8 mouse cellular contexts compared by ENCODE assay signal in the genomic region with DNA sequence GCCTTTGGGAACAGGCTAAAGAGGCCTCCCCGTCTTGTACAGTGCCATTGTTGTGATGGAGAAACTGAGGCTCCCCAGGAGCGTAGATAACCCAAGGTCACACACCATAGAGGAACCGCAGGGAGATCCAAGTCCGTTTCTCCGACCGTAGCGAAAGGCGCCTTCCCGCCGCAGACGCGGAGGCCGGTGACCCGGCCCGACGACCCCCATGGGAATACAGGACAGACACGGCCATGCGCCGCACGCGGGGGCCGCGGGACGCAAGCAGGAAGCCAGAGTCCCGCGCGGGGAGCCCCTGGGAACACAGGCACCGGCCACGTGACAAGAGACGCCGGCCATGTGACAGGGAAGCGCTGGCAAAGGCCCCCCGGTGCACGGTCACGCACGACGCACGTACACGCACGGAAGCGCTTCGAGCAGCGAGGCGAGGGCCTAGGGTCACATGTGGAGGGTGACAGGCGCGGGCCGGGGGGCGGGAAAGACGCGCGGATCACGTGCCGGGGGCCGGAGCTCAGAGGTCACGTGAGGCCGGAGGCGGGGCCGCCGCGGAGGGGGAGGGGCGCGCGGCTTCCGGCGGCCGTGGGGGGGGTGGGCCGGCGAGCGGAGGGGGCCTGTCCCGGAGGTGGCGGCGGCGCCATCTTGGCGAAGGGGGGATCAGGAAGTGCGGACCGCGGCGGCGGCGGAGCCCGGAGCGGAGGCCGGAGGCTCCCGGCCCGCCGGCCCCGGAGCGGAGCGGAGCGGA. TPM values are rescaled to one million over a fixed set of nuclear protein-coding genes. Genes with fewer than 3 reads are reported as not detected.
DNase-seq lines count a peak whose midpoint lies in the region; ATAC-seq and TF ChIP-seq lines count a peak whose summit lies in the region.

Ube2q1 (plus strand) TSS at position 649 of the 742 bp plus-strand sequence.

- peaks cover 43% of the 10 kb centered on the region for H3K36me3 ChIP-seq in forebrain, embryonic 10.5 days (replicated peaks)
- H3K36me3 ChIP-seq in heart, embryonic 15.5 days: peaks cover 21% of the 10 kb centered on the region
- H3K36me3 ChIP-seq in liver, embryonic 14.5 days (replicated peaks; ENCODE audit: control insufficient read depth, insufficient read depth, low read depth): peaks cover 6% of the 10 kb centered on the region
- peaks cover 3% of the 10 kb centered on the region for H3K36me3 ChIP-seq in neural tube, embryonic 11.5 days (ENCODE audit: control insufficient read depth, insufficient read depth, low read length)
- peaks cover 11% of the 10 kb centered on the region; the same call in 1 of the 2 replicates for H3K36me3 ChIP-seq in stomach, postnatal 0 days (ENCODE audit: control insufficient read depth, insufficient read depth, low read length)

- TF ChIP-seq CTCF in liver, embryonic 14.5 days (IDR thresholded peaks at IDR 0.05; ENCODE audit: low read depth): no peak
- no peak for TF ChIP-seq CTCF in stomach, postnatal 0 days (IDR thresholded peaks at IDR 0.05; ENCODE audit: low read depth)

- H3K4me1 ChIP-seq in forebrain, embryonic 10.5 days: peaks cover 49% of the 10 kb centered on the region
- H3K4me1 ChIP-seq in heart, embryonic 15.5 days (replicated peaks): peaks cover 31% of the 10 kb centered on the region
- H3K4me1 ChIP-seq in liver, embryonic 14.5 days (replicated peaks; ENCODE audit: control insufficient read depth in 2 of 2, insufficient read depth in 2 of 2, low read length in 1 of 2): peaks cover 5 to 25% of the 10 kb centered on the region in 2 experiments
- H3K4me1 ChIP-seq in neural tube, embryonic 11.5 days (ENCODE audit: control insufficient read depth, insufficient read depth, low read length): peaks cover 22% of the 10 kb centered on the region
- peaks cover 8% of the 10 kb centered on the region; the same call in 1 of the 2 replicates for H3K4me1 ChIP-seq in stomach, postnatal 0 days (replicated peaks; ENCODE audit: control insufficient read depth, insufficient read depth)

- ATAC-seq in CD4-positive, CD25-positive, alpha-beta regulatory T cell, adult 4 months: peak; percentile 93
- ATAC-seq in heart, embryonic 15.5 days (replicated peaks; ENCODE audit: insufficient number of reproducible peaks, insufficient read depth, low FRiP score, low read depth): peak; percentile 96
- ATAC-seq in liver, embryonic 14.5 days (ENCODE audit: insufficient read depth): peak; percentile 83
- peak; percentile 94 for ATAC-seq in neural tube, embryonic 11.5 days (ENCODE audit: insufficient read depth, low FRiP score, low TSS enrichment)
- peak; percentile 95 for ATAC-seq in stomach, postnatal 0 days (ENCODE audit: low FRiP score, low TSS enrichment)

- H3K4me2 ChIP-seq in heart, embryonic 15.5 days: peak within 1 kb of the TSS; percentile 87
- H3K4me2 ChIP-seq in liver, embryonic 14.5 days (ENCODE audit: low read depth): peak within 1 kb of the TSS; percentile 97
- peak within 1 kb of the TSS; percentile 81 for H3K4me2 ChIP-seq in neural tube, embryonic 11.5 days (ENCODE audit: low read depth)
- peak within 1 kb of the TSS; percentile 77 for H3K4me2 ChIP-seq in stomach, postnatal 0 days (replicated peaks; ENCODE audit: low read depth)

- no peaks in the 10 kb centered on the region for H3K27me3 ChIP-seq in forebrain, embryonic 10.5 days (ENCODE audit: poor library complexity, severe bottlenecking)
- no peaks in the 10 kb centered on the region for H3K27me3 ChIP-seq in heart, embryonic 15.5 days
- no peaks in the 10 kb centered on the region for H3K27me3 ChIP-seq in liver, embryonic 14.5 days (ENCODE audit: control insufficient read depth, insufficient read depth, low read length)
- no peaks in the 10 kb centered on the region for H3K27me3 ChIP-seq in neural tube, embryonic 11.5 days (ENCODE audit: control insufficient read depth, insufficient read depth, low read length)
- H3K27me3 ChIP-seq in stomach, postnatal 0 days (ENCODE audit: control insufficient read depth, insufficient read depth, low read length): no peaks in the 10 kb centered on the region

- peak within 1 kb of the TSS; percentile 72 for H3K4me3 ChIP-seq in forebrain, embryonic 10.5 days
- peak within 1 kb of the TSS; percentile 99 for H3K4me3 ChIP-seq in heart, embryonic 15.5 days
- H3K4me3 ChIP-seq in liver, embryonic 14.5 days (ENCODE audit: insufficient read depth in 1 of 2, low read depth in 2 of 2, low read length in 2 of 2): peak within 1 kb of the TSS; percentile 76 to 82
- H3K4me3 ChIP-seq in neural tube, embryonic 11.5 days (ENCODE audit: low read depth, low read length): peak within 1 kb of the TSS; percentile 99
- peak within 1 kb of the TSS; percentile 99 for H3K4me3 ChIP-seq in stomach, postnatal 0 days (ENCODE audit: low read depth, low read length)

- H3K9me3 ChIP-seq in forebrain, embryonic 10.5 days: no peaks in the 10 kb centered on the region
- H3K9me3 ChIP-seq in heart, embryonic 15.5 days (replicated peaks): no peaks in the 10 kb centered on the region
- H3K9me3 ChIP-seq in liver, embryonic 14.5 days (ENCODE audit: control insufficient read depth, low read length): no peaks in the 10 kb centered on the region
- H3K9me3 ChIP-seq in neural tube, embryonic 11.5 days (ENCODE audit: control insufficient read depth, low read length): no peaks in the 10 kb centered on the region
- H3K9me3 ChIP-seq in stomach, postnatal 0 days (ENCODE audit: control insufficient read depth, low read length): no peaks in the 10 kb centered on the region

- peak within 1 kb of the TSS; percentile 99 for H3K27ac ChIP-seq in forebrain, embryonic 10.5 days
- H3K27ac ChIP-seq in heart, embryonic 15.5 days: peak within 1 kb of the TSS; percentile 98
- H3K27ac ChIP-seq in liver, embryonic 14.5 days: peak within 1 kb of the TSS; percentile 66
- peak within 1 kb of the TSS; percentile 94 for H3K27ac ChIP-seq in neural tube, embryonic 11.5 days (ENCODE audit: low read depth, low read length)
- H3K27ac ChIP-seq in stomach, postnatal 0 days (replicated peaks): peak within 1 kb of the TSS; percentile 98

- peak within 1 kb of the TSS; percentile 99 for H3K9ac ChIP-seq in heart, embryonic 15.5 days
- H3K9ac ChIP-seq in liver, embryonic 14.5 days (replicated peaks): peak within 1 kb of the TSS; percentile 86
- peak within 1 kb of the TSS; percentile 99 for H3K9ac ChIP-seq in neural tube, embryonic 11.5 days (ENCODE audit: low read length)
- peak within 1 kb of the TSS; percentile 100 for H3K9ac ChIP-seq in stomach, postnatal 0 days (ENCODE audit: low read length)

- DNase-seq in c-Kit-negative CD71-positive TER-119-positive erythroid progenitor cells, embryonic 14.5 days (ENCODE audit: low read depth, low spot score): peak; percentile 62
- DNase-seq in forebrain, embryonic 10.5 days (ENCODE audit: extremely low spot score, low spot score): peak; percentile 90
- peak; percentile 95 to 99 for DNase-seq in kidney, postnatal 25 days
- peak; percentile 70 to 71 (median 71) for DNase-seq in liver, embryonic 14.5 days (ENCODE audit: low read depth in 3 of 3, low spot score in 3 of 3)
- peak; percentile 94 for DNase-seq in neural tube, embryonic 11.5 days (ENCODE audit: low spot score)
- peak; percentile 97 for DNase-seq in stomach, postnatal 0 days (ENCODE audit: low spot score)

- 0 out of 2 replicates have a peak, but pooled peaks have one; percentile 10 for TF ChIP-seq EP300 in liver, embryonic 14.5 days (IDR thresholded peaks at IDR 0.05; ENCODE audit: low read depth)
- TF ChIP-seq EP300 in stomach, postnatal 0 days (optimal IDR thresholded peaks at IDR 0.05): peak; percentile 62

- WGBS in forebrain, embryonic 10.5 days: under 1% methylated on average over 81 of the region's 90 CpGs
- WGBS in heart, embryonic 15.5 days: 2% methylated on average over 86 of the region's 90 CpGs
- WGBS in liver, embryonic 14.5 days (ENCODE audit: insufficient replicate concordance): 1% methylated on average over 83 of the region's 90 CpGs
- WGBS in neural tube, embryonic 11.5 days: under 1% methylated on average over 63 of the region's 90 CpGs
- under 1% methylated on average over 71 of the region's 90 CpGs for WGBS in stomach, postnatal 0 days

RNA-seq across cellular contexts. Expression of gene Ube2q1, which starts in this region (rescaled TPM):
- polyA plus RNA-seq in CD4-positive, CD25-positive, alpha-beta regulatory T cell, adult 4 months (2017; shearing (Covaris generic)): 10 to 100 TPM; 11.2 to 18.6 TPM
- polyA plus RNA-seq in forebrain, embryonic 10.5 days (2016; fragmentation: Nextera tagmentation; extraction: Ambion mirVana): 11.8 and 12.7 TPM in 2 replicates
- 6.8 and 8.4 TPM in 2 replicates for polyA plus RNA-seq in heart, embryonic 15.5 days (2015; fragmentation: Nextera tagmentation; extraction: Ambion mirVana)
- 6.7 and 9.0 TPM in 2 replicates for polyA plus RNA-seq in liver, embryonic 14.5 days (2012; rRNA removed)
- 6.3 and 6.7 TPM in 2 replicates for polyA plus RNA-seq in liver, embryonic 14.5 days (2014; fragmentation: Nextera tagmentation; extraction: Ambion mirVana)
- polyA plus RNA-seq in neural tube, embryonic 11.5 days (2014; fragmentation: Nextera tagmentation; extraction: Ambion mirVana): 22.3 and 28.0 TPM in 2 replicates
- polyA plus RNA-seq in stomach, postnatal 0 days (2015; fragmentation: Nextera tagmentation; extraction: Ambion mirVana): 6.4 and 6.5 TPM in 2 replicates

Comparison
In these comparisons a context has a peak if more than half of its experiments do, and no peak if none do; other contexts are left out.
1. Peak in every context shown above with its lines: DNase-seq, ATAC-seq, H3K4me3 ChIP-seq and H3K27ac ChIP-seq.